Mouse (Mus musculus) forebrain, postnatal 0 days (tissue): ENCODE results near the gene Tlcd1. TPM values are rescaled to one million over a fixed set of nuclear protein-coding genes. Genes with fewer than 3 reads are reported as not detected.
A peak's percentile ranks its signal among the peaks of the same experiment; 100 is the strongest.

Source experiments
- ATAC-seq: fragments of 200-750 bp; cut with Nextera tagmentation; 2 replicates; pipeline ENCODE4 v1.8.0; 2017; ENCODE audit warnings: mild to moderate bottlenecking, moderate library complexity
- DNase-seq: peaks from one replicate; pipeline ENCODE4 v3.0.0-alpha.2; 2015
- H3K27ac ChIP-seq: fragments of 300-500 bp; sonication (generic); 2 replicates; pipeline ENCODE4 v1.5.1; 2014; ENCODE audit warnings: low read depth, mild to moderate bottlenecking, antibody characterized with exemption, low read length, moderate library complexity, mixed read lengths
- H3K27me3 ChIP-seq: fragments of 300-500 bp; sonication (generic); 2 replicates; pipeline ENCODE4 v1.6.1; 2014; ENCODE audit warnings: mild to moderate bottlenecking, low read length, mixed read lengths; ENCODE audit not compliant: insufficient read depth
- H3K36me3 ChIP-seq: fragments of 300-500 bp; sonication (generic); 2 replicates; pipeline ENCODE4 v1.6.1; 2014; ENCODE audit warnings: mild to moderate bottlenecking, moderate library complexity; ENCODE audit not compliant: insufficient read depth
- H3K4me1 ChIP-seq: fragments of 300-500 bp; sonication (generic); 2 replicates; pipeline ENCODE4 v1.6.1; 2014; ENCODE audit warnings: antibody characterized with exemption; ENCODE audit not compliant: insufficient read depth
- H3K4me2 ChIP-seq: fragments of 300-500 bp; sonication (generic); 2 replicates; pipeline ENCODE4 v1.6.1; 2014; ENCODE audit warnings: low read depth, mild to moderate bottlenecking, moderate library complexity
- H3K4me3 ChIP-seq: fragments of 300-500 bp; sonication (generic); 2 replicates; pipeline ENCODE4 v1.5.1; 2014; ENCODE audit warnings: low read depth, low read length, mixed read lengths
- H3K9ac ChIP-seq: fragments of 300-500 bp; sonication (generic); 2 replicates; pipeline ENCODE4 v1.6.1; 2014; ENCODE audit warnings: mild to moderate bottlenecking
- H3K9me3 ChIP-seq: fragments of 300-500 bp; sonication (generic); 2 replicates; pipeline ENCODE4 v1.6.1; 2016; ENCODE audit warnings: low read length
- CTCF ChIP-seq: sonication (generic); IDR thresholded peaks from 2 replicates; pipeline ENCODE4 v1.5.1; 2016; ENCODE audit warnings: antibody characterized with exemption, control low read depth, low read depth
- WGBS: fragments of 180-500 bp; shearing (Covaris S2); extraction: QIAGEN DNeasy Blood & Tissue Kit; methylation state at CpG from one replicate; pipeline ENCODE4 v1.1.7; 2014; 5-methylcytosine and 5-hydroxymethylcytosine counted together
- polyA plus RNA-seq: library from polyadenylated mRNA; unstranded; fragments of >200 nt; fragmentation: Nextera tagmentation; extraction: Ambion mirVana; gene quantifications from 2 replicates; pipeline ENCODE4 v1.2.1, GENCODE M21; 2015
- total RNA-seq: library from RNA; depleted of rRNA; stranded (reverse); fragments of >200 nt; gene quantifications from 2 replicates; pipeline ENCODE4 v1.2.3, GENCODE M21; 2014

Tlcd1 gene
- total and polyA plus RNA-seq, 2 experiments from 2014 or later, result 15.3 to 19.0 TPM

DNA sequence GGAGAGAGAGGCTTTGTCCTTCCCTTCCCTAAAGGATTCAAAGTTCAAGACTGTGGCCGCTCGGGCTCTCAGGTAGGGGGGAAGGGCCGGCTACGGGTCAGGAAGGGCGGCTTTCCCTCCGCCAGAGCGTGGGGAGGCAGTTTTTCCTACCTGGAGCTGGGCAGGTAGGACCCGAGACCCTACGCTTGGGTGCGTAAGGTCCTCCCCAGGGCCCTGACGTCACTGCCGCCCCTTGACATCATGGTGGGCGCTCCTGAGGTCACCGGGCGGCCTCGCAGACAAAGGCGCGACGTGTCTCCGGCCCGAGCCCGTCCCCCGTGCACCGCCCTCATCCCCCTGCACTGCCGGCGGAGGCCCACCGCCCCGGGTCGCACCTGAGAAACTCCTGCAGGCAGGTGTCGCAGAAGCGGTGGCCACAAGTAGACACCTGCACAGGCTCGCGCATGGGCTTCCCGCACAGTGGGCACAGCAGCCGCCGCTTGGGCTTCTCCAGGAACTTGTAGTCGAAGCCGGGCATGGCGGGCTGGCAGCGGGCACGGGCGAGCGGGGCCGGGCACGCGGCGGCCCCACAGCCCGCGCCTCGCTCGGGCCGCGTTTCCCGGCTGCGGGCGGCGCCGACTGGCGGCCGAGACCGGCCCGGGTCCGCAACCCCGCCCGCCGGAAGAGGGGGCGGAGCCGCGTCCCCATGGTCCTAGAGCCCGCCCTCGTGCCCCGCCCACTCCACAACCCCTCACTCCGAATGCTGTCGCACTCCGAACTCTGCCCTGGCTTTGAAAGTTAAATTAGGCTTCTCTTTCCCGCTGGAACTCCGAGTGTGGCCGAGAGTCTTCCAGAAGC lies 11.4 kb upstream of the Tlcd1 start, which contains the start of gene Traf4:
Gene Traf4 (minus strand): TSS at position 666 of the 837 bp plus-strand sequence.
- Histone ChIP-seq H3K27ac (peak within 1 kb of the TSS; percentile 96), H3K4me1 (peaks cover 13% of the 10 kb centered on the region), H3K4me2 (peak within 1 kb of the TSS; percentile 89), H3K9ac (peak within 1 kb of the TSS; percentile 89), H3K36me3 (peaks cover 19% of the 10 kb centered on the region), H3K27me3 (no peaks in the 10 kb centered on the region), H3K9me3 (no peaks in the 10 kb centered on the region), H3K4me3 (peak within 1 kb of the TSS; percentile 67)
- DNase-seq (peak; percentile 90), ATAC-seq (peak; percentile 89)
- under 1% methylated on average over 71 of the region's 78 CpGs for WGBS
- TF ChIP-seq CTCF, result no peak; the same call in 1 of the 2 replicates

- Histone ChIP-seq H3K4me3 (peak overlapping the region; percentile 67), H3K36me3 (peaks cover 13% of the 10 kb centered on the region), H3K4me2 (peak overlapping the region; percentile 89), H3K27me3 (no peaks in the 10 kb centered on the region), H3K4me1 (peaks cover 13% of the 10 kb centered on the region), H3K27ac (peak overlapping the region; percentile 54; the same call in 1 of the 2 replicates), H3K9ac (peak overlapping the region; percentile 89), H3K9me3 (no peaks in the 10 kb centered on the region)
- 3% methylated on average over 16 of the region's 16 CpGs for WGBS
- no peak for DNase-seq
- TF ChIP-seq CTCF, result no peak
- ATAC-seq, result peak; percentile 37
Measured at GRCm38 (mm10) chr11:78165761-78166109, 10.8 kb upstream of the Tlcd1 start.

DNA sequence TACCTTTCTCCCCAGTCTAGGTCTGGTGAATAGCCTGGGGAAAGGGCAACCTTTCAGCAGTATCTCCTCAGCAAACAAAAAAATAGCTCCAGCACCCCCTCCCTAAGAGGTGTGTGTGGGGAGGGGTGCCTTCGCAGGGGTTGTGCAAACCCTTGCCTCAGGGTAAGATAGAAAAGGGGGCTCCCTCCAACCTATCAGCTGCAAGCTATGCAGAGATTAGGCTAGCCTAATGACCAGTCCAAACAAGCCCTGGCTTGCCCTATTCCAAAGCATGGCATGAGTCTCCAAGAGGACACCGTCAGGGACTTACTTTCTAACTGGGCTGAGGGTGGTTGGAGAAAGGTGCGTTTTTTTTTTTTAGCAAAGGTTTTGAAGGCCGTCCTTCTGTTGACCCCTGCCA lies 10.3 kb upstream of the Tlcd1 start:
- Histone ChIP-seq H3K27me3 (no peaks in the 10 kb centered on the region), H3K9me3 (no peaks in the 10 kb centered on the region), H3K36me3 (peaks cover 9% of the 10 kb centered on the region), H3K27ac (no peak overlapping the region), H3K4me3 (0 out of 2 replicates have a peak overlapping the region, but pooled peaks have one; percentile 67), H3K4me2 (peak overlapping the region; percentile 89), H3K4me1 (peaks cover 13% of the 10 kb centered on the region), H3K9ac (peak overlapping the region; percentile 89; the same call in 1 of the 2 replicates)
- WGBS, result 54% methylated on average over 4 of the region's 4 CpGs
- ATAC-seq (no peak), DNase-seq (no peak)
- no peak for TF ChIP-seq CTCF

- H3K27ac ChIP-seq, result no peak overlapping the region
- H3K9ac ChIP-seq, result no peak overlapping the region
- no peak for TF ChIP-seq CTCF
- no peak overlapping the region for H3K4me3 ChIP-seq
- H3K4me1 ChIP-seq, result peaks cover 13% of the 10 kb centered on the region
- WGBS, result 83% methylated on average over 6 of the region's 6 CpGs
- no peaks in the 10 kb centered on the region for H3K9me3 ChIP-seq
- H3K27me3 ChIP-seq, result no peaks in the 10 kb centered on the region
- DNase-seq, result no peak
- H3K4me2 ChIP-seq, result no peak overlapping the region
- H3K36me3 ChIP-seq, result 0 out of 2 replicates have a peak, but pooled peaks cover 4% of the 10 kb centered on the region
- no peak for ATAC-seq
Measured at GRCm38 (mm10) chr11:78166640-78167039, 9.9 kb upstream of the Tlcd1 start.

DNA sequence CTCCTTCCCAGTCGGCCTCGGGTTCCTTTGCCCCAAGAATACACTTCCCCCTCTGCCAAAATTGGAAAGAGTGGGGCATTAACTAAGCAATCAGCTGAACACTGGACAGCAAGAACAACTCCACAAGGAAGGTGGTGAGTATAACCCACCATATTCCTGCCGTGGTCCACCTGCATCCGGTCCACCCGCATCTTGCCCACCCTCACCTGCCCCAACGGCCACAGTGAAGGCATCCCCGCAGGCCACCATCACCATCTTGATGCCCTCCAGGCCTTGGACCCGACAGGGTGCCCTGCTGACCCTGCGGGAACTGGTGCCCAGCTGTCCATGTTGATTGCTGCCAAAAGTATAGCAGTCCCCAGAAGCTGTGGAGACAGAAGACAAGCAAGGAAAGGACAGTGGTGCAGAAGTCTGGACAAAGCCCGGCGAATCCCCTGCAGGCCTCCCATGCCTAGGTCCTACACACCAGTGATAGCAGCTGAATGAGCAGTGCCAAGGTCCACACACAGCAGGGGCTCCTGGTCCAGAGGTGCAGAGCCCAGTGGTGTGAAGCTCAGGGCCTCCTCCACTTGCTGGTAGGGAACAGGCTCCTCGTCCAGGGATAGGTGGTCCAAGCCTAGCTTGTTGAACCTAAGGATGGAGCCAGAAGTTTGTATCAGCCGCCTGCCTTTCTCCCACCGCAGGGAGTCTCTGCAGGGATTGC lies 9.1 kb upstream of the Tlcd1 start:
- no peaks in the 10 kb centered on the region for H3K27me3 ChIP-seq
- no peak overlapping the region for H3K27ac ChIP-seq
- no peaks in the 10 kb centered on the region for H3K36me3 ChIP-seq
- DNase-seq (no peak), ATAC-seq (no peak)
- TF ChIP-seq CTCF, result no peak
- H3K9ac ChIP-seq, result no peak overlapping the region
- no peak overlapping the region for H3K4me3 ChIP-seq
- no peaks in the 10 kb centered on the region for H3K9me3 ChIP-seq
- H3K4me2 ChIP-seq, result no peak overlapping the region
- 89% methylated on average over 14 of the region's 14 CpGs for WGBS
- peaks cover 13% of the 10 kb centered on the region for H3K4me1 ChIP-seq

DNA sequence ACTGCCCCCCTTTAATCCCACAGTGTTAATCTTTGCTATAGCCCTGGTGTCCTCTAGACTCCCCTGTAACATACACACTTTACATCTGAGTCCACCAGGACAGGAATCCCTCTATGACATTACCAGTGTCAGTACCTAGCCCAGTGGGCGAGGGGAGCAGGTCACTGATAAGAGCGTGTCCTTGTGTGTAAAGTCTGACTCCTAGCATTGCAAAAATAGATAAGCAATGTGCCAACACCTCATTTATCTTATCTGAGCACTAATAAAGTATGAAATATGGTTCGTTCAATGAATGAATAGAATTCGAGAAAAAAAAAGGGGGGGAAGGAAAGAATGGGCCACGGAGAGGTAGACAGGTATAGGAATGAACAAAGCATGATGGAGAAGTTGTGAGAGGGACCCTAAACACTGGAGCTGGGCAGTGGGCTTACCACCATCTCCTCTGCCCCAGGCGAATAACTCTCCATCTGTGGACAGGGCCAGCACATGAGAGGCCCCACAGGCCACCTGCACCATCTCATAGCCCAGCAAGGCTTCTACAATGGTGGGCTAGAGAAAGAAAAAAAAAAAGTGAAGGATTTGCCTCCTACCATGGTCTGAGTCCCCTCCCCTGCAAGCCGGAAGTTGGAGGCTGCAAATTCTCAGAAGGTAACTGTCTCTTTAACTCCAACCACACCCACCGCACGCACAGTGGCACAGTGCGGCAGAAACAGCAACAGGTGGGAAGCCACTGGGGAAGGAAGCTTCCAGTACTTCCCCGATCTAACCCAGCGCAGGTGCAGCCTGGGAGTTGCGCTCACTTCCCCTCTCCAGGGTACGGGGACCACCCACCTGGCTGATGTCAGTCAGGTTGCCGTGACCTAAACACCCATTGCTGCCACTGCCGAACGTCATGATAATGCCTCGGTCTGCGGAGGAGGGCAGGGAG lies 7.7 kb upstream of the Tlcd1 start:
- H3K9me3 ChIP-seq, result no peaks in the 10 kb centered on the region
- peaks cover 6% of the 10 kb centered on the region for H3K4me1 ChIP-seq
- TF ChIP-seq CTCF, result no peak
- no peaks in the 10 kb centered on the region for H3K27me3 ChIP-seq
- H3K4me2 ChIP-seq, result no peak overlapping the region
- 61% methylated on average over 19 of the region's 19 CpGs for whole genome bisulfite sequencing
- H3K36me3 ChIP-seq, result no peaks in the 10 kb centered on the region
- H3K4me3 ChIP-seq, result no peak overlapping the region
- ATAC-seq (no peak), DNase-seq (no peak)
- H3K9ac ChIP-seq, result no peak overlapping the region
- H3K27ac ChIP-seq, result no peak overlapping the region
